Mouse (Mus musculus) forebrain, embryonic 11.5 days (tissue): ENCODE results near the gene Timm22. TPM values are rescaled to one million over a fixed set of nuclear protein-coding genes. Genes with fewer than 3 reads are reported as not detected.

Source experiments
- ATAC-seq: fragments of 200-750 bp; cut with Nextera tagmentation; replicated peaks from 2 replicates; pipeline ENCODE4 v1.8.0; 2017; ENCODE audit warnings: moderate TSS enrichment; ENCODE audit not compliant: low FRiP score
- DNase-seq: peaks from one replicate; pipeline ENCODE4 v3.0.0-alpha.2; 2017; ENCODE audit warnings: low spot score
- H3K27ac ChIP-seq: fragments of 300-500 bp; sonication (generic); 2 replicates; pipeline ENCODE4 v1.5.1; 2014; ENCODE audit warnings: low read depth, low read length
- H3K27me3 ChIP-seq: fragments of 300-500 bp; sonication (generic); 2 replicates; pipeline ENCODE4 v1.6.1; 2014; ENCODE audit warnings: mild to moderate bottlenecking, low read length, mixed read lengths; ENCODE audit not compliant: control insufficient read depth, insufficient read depth
- H3K36me3 ChIP-seq: fragments of 300-500 bp; sonication (generic); 2 replicates; pipeline ENCODE4 v1.6.1; 2014; ENCODE audit warnings: mild to moderate bottlenecking, low read length, moderate library complexity, mixed read lengths; ENCODE audit not compliant: control insufficient read depth, insufficient read depth
- H3K4me1 ChIP-seq: fragments of 300-500 bp; sonication (generic); replicated peaks from 2 replicates; pipeline ENCODE4 v1.6.1; 2014; ENCODE audit warnings: low read length, mixed read lengths; ENCODE audit not compliant: control insufficient read depth, insufficient read depth
- H3K4me2 ChIP-seq: fragments of 300-500 bp; sonication (generic); 2 replicates; pipeline ENCODE4 v1.6.1; 2014; ENCODE audit warnings: low read depth, mild to moderate bottlenecking, low read length, moderate library complexity, mixed read lengths; ENCODE audit not compliant: severe bottlenecking
- H3K4me3 ChIP-seq: fragments of 300-500 bp; sonication (generic); 2 replicates; pipeline ENCODE4 v1.5.1; 2014; ENCODE audit warnings: low read depth, low read length
- H3K9ac ChIP-seq: fragments of 300-500 bp; sonication (generic); 2 replicates; pipeline ENCODE4 v1.6.1; 2014; ENCODE audit warnings: low read length
- H3K9me3 ChIP-seq: fragments of 300-500 bp; sonication (generic); 2 replicates; pipeline ENCODE4 v1.6.1; 2016; ENCODE audit warnings: low read length, mixed read lengths; ENCODE audit not compliant: control insufficient read depth
- WGBS: fragments of 180-500 bp; shearing (Covaris S2); extraction: QIAGEN DNeasy Blood & Tissue Kit; methylation state at CpG from one replicate; pipeline ENCODE4 v1.1.7; 2014; 5-methylcytosine and 5-hydroxymethylcytosine counted together
- polyA plus RNA-seq: library from polyadenylated mRNA; unstranded; fragments of >200 nt; fragmentation: Nextera tagmentation; extraction: Ambion mirVana; gene quantifications from 2 replicates; pipeline ENCODE4 v1.2.1, GENCODE M21; 2014

Gene Timm22
- polyA plus RNA-seq, 1 experiment from 2014 or later, result 109 TPM

DNA sequence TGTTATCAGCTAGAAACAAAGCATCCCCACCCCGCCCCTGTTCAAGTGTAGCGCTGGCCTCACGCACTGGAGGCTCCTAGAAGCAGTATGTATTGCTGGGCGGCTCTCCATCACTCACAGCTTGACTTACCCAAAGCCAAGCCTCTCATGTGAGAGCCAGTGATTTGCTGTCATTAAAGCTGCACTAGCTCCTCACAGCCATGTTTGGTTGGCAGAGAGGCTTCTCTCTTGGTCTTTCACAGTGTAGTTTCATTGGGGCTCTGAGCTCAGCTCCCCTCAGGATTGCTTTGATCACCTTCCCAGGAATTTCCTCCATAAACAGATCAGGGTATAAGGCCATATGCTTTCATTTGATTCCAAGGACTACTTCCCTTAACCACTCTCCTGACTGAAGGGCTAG lies 6.5 kb downstream of the Timm22 start:
- H3K9ac ChIP-seq, result no peak overlapping the region
- no peak overlapping the region for H3K4me2 ChIP-seq
- H3K9me3 ChIP-seq, result no peaks in the 10 kb centered on the region
- peaks cover 10% of the 10 kb centered on the region; the same call in 1 of the 2 replicates for H3K36me3 ChIP-seq
- H3K4me3 ChIP-seq, result no peak overlapping the region
- DNase-seq (no peak), ATAC-seq (no peak)
- WGBS, result 81% methylated on average over 4 of the region's 4 CpGs
- no peaks in the 10 kb centered on the region for H3K4me1 ChIP-seq
- H3K27ac ChIP-seq, result no peak overlapping the region
- no peaks in the 10 kb centered on the region for H3K27me3 ChIP-seq

DNA sequence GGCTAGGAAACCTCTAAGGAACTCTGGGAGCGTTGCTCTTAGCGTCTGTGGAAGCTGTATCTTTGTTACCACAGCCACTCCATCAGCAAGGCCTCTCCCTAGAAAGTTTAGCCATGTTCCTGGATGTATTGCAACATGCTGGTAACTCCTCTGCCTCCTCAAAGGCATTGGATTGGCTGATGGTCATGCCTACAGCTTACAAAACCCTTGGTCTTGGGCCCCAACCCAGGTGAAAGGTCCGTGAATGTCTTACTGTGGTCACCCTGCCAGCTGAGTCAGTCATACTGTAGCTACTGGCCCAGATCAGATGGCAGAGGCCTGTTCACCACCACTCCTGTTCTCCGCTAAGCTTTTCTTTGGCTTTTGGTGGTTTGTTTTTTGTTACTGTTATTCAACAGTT lies 8.2 kb downstream of the Timm22 start:
- 91% methylated on average over 4 of the region's 4 CpGs for WGBS

DNA sequence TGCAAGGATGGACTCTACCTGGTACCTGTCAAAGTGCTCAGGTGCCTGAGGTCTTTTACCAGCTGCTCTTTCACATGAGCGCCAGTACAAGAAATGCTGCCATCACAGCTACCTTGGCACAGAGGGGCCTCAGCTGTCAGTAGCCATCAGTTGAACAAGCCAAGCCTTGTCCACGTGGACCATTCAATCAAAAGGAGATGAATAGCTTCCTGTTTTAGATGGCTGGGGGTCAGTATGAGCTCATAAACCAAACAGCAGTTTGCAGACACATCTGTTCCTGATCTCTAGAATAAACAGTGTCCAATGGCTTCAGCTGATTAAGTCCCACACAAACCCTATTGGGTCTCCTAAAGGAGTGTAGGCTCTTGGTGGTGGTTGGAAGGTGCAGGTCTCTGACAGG lies 9.2 kb downstream of the Timm22 start:
- Histone ChIP-seq H3K27me3 (no peaks in the 10 kb centered on the region), H3K4me2 (no peak overlapping the region), H3K4me3 (no peak overlapping the region), H3K4me1 (no peaks in the 10 kb centered on the region), H3K27ac (no peak overlapping the region), H3K9me3 (no peaks in the 10 kb centered on the region), H3K36me3 (peaks cover 10% of the 10 kb centered on the region; the same call in 1 of the 2 replicates), H3K9ac (no peak overlapping the region)
- DNase-seq (no peak), ATAC-seq (no peak)
- whole genome bisulfite sequencing, result 70% methylated on average over 2 of the region's 2 CpGs

More for the DNA sequence above, 8.2 kb downstream of the Timm22 start:
- no peak overlapping the region for H3K9ac ChIP-seq
- ATAC-seq (no peak), DNase-seq (no peak)
- H3K4me1 ChIP-seq, result no peaks in the 10 kb centered on the region
- H3K27me3 ChIP-seq, result no peaks in the 10 kb centered on the region
- H3K4me3 ChIP-seq, result no peak overlapping the region
- H3K27ac ChIP-seq, result no peak overlapping the region
- H3K36me3 ChIP-seq, result peaks cover 10% of the 10 kb centered on the region; the same call in 1 of the 2 replicates
- no peak overlapping the region for H3K4me2 ChIP-seq
- H3K9me3 ChIP-seq, result no peaks in the 10 kb centered on the region

DNA sequence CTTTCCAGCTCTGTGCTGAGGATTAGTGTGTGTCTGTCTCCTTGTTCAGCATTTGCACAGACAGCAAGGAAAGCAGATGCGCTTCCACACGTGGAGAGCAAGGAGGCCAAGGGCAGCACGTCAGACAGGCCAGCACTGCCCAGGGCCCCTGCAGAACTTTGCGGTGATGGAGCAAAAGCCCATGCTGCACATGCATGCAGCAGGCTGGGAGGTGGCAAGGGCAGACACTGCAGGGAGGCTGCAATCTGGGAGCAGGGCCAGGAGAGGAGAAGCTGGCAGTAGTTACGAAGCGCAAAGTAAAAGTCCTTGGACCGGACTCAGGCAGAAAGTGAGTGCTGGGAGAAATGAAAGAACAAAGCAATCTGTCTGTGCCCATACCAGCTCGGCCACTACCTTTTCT lies 11.7 kb downstream of the Timm22 start:
- Histone ChIP-seq H3K9ac (no peak overlapping the region), H3K9me3 (no peaks in the 10 kb centered on the region), H3K27ac (no peak overlapping the region), H3K36me3 (peaks cover 10% of the 10 kb centered on the region; the same call in 1 of the 2 replicates), H3K4me1 (no peaks in the 10 kb centered on the region), H3K4me2 (no peak overlapping the region), H3K4me3 (no peak overlapping the region), H3K27me3 (no peaks in the 10 kb centered on the region)
- DNase-seq (no peak), ATAC-seq (no peak)
- whole genome bisulfite sequencing, result 87% methylated on average over 8 of the region's 8 CpGs

DNA sequence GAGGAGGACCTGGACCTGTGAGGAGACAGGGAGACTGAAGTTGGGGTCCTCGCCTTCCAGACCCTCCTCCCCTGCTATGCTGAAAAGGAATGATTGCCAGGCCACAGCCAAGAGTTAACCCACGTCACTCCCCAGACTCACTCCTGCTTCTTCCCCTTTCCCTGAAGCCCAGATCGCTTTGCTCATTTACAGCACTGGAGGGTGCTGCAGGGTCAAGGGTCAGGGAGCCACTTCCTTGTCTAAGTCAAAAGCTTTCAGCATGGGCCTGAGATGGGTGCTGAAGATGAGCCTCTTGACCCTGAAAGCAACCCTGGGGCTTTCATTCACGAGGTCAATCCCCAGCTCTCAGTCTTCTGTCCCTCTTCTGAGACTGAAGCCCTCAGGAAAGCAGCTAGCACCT lies 12.4 kb downstream of the Timm22 start:
- Histone ChIP-seq H3K36me3 (peaks cover 8% of the 10 kb centered on the region; the same call in 1 of the 2 replicates), H3K4me3 (no peak overlapping the region), H3K27ac (no peak overlapping the region), H3K4me2 (no peak overlapping the region), H3K4me1 (no peaks in the 10 kb centered on the region), H3K27me3 (no peaks in the 10 kb centered on the region), H3K9me3 (no peaks in the 10 kb centered on the region), H3K9ac (no peak overlapping the region)
- 65% methylated on average over 4 of the region's 4 CpGs for WGBS
- ATAC-seq (no peak), DNase-seq (no peak)

DNA sequence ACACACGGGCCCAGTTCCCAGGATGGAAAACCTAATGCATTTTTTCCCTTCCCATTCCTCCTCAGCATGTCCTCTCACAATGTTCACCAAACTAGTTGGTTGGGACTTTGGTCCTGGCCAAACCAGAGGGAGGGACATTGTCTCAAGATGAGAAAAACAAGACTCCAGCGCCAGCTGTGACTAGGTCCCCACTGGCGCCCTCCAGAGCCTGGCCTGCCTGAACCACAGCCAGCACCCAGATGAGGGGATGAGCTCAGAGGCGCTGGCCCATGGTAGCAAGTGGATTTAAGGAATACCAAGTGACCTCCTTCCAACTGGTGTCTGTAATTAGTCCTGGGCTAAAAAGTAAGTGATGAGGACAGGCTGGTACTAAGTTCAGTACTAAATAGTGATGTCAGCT lies 14.1 kb downstream of the Timm22 start:
- H3K9ac ChIP-seq, result no peak overlapping the region
- no peak for DNase-seq
- H3K4me3 ChIP-seq, result no peak overlapping the region
- H3K4me1 ChIP-seq, result no peaks in the 10 kb centered on the region
- ATAC-seq, result no peak
- peaks cover 5% of the 10 kb centered on the region; the same call in 1 of the 2 replicates for H3K36me3 ChIP-seq
- no peaks in the 10 kb centered on the region for H3K9me3 ChIP-seq
- no peak overlapping the region for H3K4me2 ChIP-seq
- H3K27me3 ChIP-seq, result no peaks in the 10 kb centered on the region
- no peak overlapping the region for H3K27ac ChIP-seq
- 75% methylated on average over 4 of the region's 4 CpGs for WGBS

DNA sequence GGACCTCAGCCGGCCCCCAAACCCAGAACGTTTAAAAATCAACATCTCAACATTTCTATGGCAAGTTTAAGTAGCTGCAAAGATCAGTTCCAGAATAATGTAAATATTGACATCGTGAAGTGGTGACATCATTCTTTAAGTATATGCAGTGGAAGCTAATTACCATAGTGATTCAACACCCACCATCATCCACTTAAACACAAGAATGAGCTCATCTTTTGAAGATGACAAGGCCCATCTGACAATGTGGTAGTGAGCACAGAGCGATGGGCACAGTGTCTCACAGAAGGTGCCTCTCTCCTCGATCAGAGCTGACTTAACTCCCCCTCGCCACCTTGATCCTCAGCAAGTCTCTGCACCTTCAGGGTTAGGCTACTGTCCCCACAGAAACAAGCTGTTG lies 19.0 kb downstream of the Timm22 start:
- DNase-seq, result no peak
- Histone ChIP-seq H3K27me3 (no peaks in the 10 kb centered on the region), H3K4me2 (no peak overlapping the region), H3K9ac (no peak overlapping the region), H3K9me3 (no peaks in the 10 kb centered on the region), H3K27ac (no peak overlapping the region), H3K4me3 (no peak overlapping the region), H3K36me3 (no peaks in the 10 kb centered on the region), H3K4me1 (no peaks in the 10 kb centered on the region)
- 82% methylated on average over 6 of the region's 6 CpGs for WGBS
- no peak for ATAC-seq

DNA sequence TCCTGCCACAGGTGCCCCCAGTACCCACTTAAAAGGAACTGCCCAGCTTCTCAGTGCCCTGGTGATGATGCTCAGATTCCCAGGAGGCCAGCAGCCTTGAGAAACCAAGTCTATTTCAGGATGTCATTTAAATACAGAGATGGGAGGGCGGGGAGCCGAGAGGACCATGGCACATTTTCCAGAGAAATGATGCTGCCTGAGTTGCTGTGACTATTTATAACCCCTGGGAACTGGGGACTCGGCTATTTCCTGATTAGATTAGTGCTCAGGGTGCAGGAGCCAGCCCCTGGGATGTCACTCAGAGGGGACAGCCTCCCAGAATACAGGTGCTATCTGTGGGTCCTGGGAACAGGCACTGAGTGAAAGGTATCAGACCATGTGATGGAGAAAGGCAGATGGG lies 21.0 kb downstream of the Timm22 start:
- H3K4me1 ChIP-seq, result no peaks in the 10 kb centered on the region
- no peaks in the 10 kb centered on the region for H3K36me3 ChIP-seq
- WGBS, result 93% methylated on average over 3 of the region's 3 CpGs
- no peak for DNase-seq
- ATAC-seq, result no peak
- H3K9ac ChIP-seq, result no peak overlapping the region
- no peak overlapping the region for H3K27ac ChIP-seq
- H3K4me3 ChIP-seq, result no peak overlapping the region
- H3K4me2 ChIP-seq, result no peak overlapping the region
- H3K9me3 ChIP-seq, result no peaks in the 10 kb centered on the region
- H3K27me3 ChIP-seq, result no peaks in the 10 kb centered on the region

DNA sequence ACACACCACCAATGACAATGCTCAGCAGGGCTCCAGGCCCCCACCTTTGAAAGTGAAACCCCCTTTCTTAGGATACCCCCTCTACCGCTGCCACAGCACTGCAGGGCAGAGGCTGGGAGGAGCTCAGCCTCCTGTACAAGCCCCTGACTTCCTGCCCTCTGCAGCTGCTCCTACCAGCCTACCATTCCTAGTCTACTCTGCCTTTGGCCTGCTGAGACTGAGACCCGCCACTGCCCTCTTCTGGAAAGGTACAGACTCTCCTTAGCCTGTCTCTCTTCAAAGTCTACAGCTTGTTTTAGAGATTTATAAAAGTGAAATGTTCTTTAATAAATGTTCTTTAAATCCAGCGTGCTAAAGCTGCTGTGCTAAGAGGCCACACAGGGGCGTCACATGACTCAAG lies 22.3 kb downstream of the Timm22 start:
- Histone ChIP-seq H3K4me2 (no peak overlapping the region), H3K27ac (0 out of 2 replicates have a peak overlapping the region, but pooled peaks have one; percentile 12), H3K4me3 (no peak overlapping the region), H3K9me3 (no peaks in the 10 kb centered on the region), H3K4me1 (no peaks in the 10 kb centered on the region), H3K27me3 (no peaks in the 10 kb centered on the region), H3K36me3 (no peaks in the 10 kb centered on the region), H3K9ac (no peak overlapping the region)
- WGBS, result 61% methylated on average over 4 of the region's 4 CpGs
- DNase-seq, result no peak
- ATAC-seq, result no peak
